In the genomic region with DNA sequence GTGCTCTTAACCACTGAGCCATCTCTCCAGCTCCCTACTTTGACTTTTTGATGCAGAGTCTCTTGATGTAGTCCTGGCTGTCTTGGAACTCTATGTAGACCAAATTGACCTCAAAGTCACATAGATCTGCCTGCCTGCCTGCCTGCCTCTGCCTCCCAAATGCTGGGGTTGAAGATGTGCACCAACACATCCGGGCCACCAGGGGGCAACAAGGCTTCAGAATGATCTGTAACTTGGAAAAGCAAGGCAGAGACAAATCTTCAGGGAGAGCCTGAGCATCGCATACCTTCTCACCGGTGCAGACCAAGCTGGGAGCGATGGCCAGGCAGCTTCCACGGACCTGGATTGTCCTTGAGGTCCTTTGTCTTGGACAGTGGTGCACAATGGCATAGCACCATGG, we compare ENCODE assay signal across 7 mouse cellular contexts. TPM values are rescaled to one million over a fixed set of nuclear protein-coding genes. Genes with fewer than 3 reads are reported as not detected.
DNase-seq lines count a peak whose midpoint lies in the region.

No protein-coding gene starts in this region.

- intact Hi-C loops in left cerebral cortex, postnatal 4 days (cut with DNase I): no loop called here
- intact Hi-C loops in heart, postnatal 36 days (cut with DNase I): no loop called here

- peak; percentile 46 for DNase-seq in left cerebral cortex, postnatal 4 days
- no peak for DNase-seq in left cerebral cortex, adult 11 months (ENCODE audit: low spot score)
- DNase-seq in NIH3T3 (ENCODE audit: low read depth): peak; percentile 66
- DNase-seq in cerebellum, adult 9-11 months: peak; percentile 54
- peak; percentile 68 to 69 for DNase-seq in heart, postnatal 36 days
- peak; percentile 84 for DNase-seq in lung, postnatal 36 days
- DNase-seq in testis, postnatal 10 days (ENCODE audit: low spot score): peak; percentile 69

RNA-seq across cellular contexts. Expression of gene Shisa5, which starts 7.9 kb away (rescaled TPM):
- 10 to 100 TPM; 48.3 to 54.7 TPM for total RNA-seq in left cerebral cortex, postnatal 4 days (2021)
- 10 to 100 TPM; 36.1 to 51.4 TPM for total RNA-seq in heart, postnatal 36 days (2021)

RNA-seq across cellular contexts. Expression of gene Trex1, which starts 13.2 kb away (rescaled TPM):
- total RNA-seq in left cerebral cortex, postnatal 4 days (2021): 10 to 100 TPM; 14.8 to 15.1 TPM
- 10 to 100 TPM; 14.0 to 14.7 TPM for total RNA-seq in heart, postnatal 36 days (2021)

RNA-seq across cellular contexts. Expression of gene Atrip, which starts 27.6 kb away (rescaled TPM):
- total RNA-seq in left cerebral cortex, postnatal 4 days (2021): 10 to 100 TPM; 33.4 to 37.4 TPM
- total RNA-seq in heart, postnatal 36 days (2021): 1 to 10 TPM; 8.0 to 8.2 TPM

RNA-seq across cellular contexts. Expression of gene Ccdc51, which starts 36.0 kb away (rescaled TPM):
- total RNA-seq in left cerebral cortex, postnatal 4 days (2021): 1 to 10 TPM; 7.9 to 8.4 TPM
- total RNA-seq in heart, postnatal 36 days (2021): 10 to 100 TPM; 11.7 to 12.2 TPM

RNA-seq across cellular contexts. Expression of gene Tma7, which starts 36.1 kb away (rescaled TPM):
- total RNA-seq in left cerebral cortex, postnatal 4 days (2021): 100 to 1,000 TPM; 385 to 398 TPM
- 100 to 1,000 TPM; 241 to 249 TPM for total RNA-seq in heart, postnatal 36 days (2021)
